Mouse (Mus musculus) thymus, adult 2 months (tissue): Measurements from ENCODE around the gene Efcc1.

Experiments
- CTCF ChIP-seq: fragments of 200-500 bp; IDR thresholded peaks from 2 replicates; pipeline ENCODE4 v1.5.1; 2012; ENCODE audit warnings: mild to moderate bottlenecking, control low read depth, low read length, moderate library complexity, borderline replicate concordance; ENCODE audit not compliant: control insufficient read depth, poor library complexity, insufficient read depth; ENCODE audit errors: extremely low read depth
- POLR2A ChIP-seq: fragments of 200-500 bp; IDR thresholded peaks from 2 replicates; pipeline ENCODE4 v1.6.1; 2012; ENCODE audit warnings: mild to moderate bottlenecking, low read length, control low read depth, moderate library complexity; ENCODE audit not compliant: control insufficient read depth, poor library complexity, insufficient read depth; ENCODE audit errors: extremely low read depth

DNA sequence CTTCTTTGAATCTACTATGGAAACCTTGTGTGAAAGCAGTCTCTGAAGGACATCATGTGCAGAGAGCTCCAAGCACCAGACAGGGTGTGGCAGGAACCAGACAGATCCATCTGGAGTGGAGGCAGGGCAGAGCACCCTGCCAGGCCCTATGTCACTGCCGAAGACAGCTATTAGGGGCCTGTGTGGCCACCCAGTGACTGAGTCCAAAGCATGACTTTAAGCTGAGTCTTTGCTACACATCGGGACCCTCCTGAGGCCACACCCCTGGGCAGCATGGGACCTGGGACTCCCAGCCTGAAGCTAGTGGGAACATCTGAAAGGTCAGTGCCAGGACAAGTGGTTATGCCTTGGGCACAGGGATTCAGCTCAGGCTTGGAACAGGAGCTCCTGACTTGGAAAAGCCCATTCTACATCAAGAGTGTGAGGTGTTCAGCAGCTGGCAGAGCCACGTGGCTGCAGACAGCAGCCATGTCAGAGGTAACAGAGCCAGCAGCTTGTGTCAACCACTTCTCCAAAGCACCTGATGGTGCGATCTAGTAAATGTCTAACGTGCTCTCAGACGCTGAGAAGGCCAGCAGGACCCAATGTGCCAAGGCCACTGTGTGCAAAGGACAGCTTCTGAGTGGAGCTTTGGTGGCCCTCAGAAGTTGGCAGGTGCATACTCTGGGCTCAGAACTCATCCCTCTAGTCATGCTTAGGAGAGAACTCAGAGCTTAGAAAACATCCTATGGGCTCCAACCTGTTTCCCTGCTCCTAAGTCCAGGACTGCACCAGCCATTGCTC, 56.6 kb downstream of the Efcc1 start:
- TF ChIP-seq POLR2A (no peak), CTCF (no peak)
